Mouse (Mus musculus) spleen, adult 2 months (tissue): ENCODE measurements around the gene Vmn2r3. TPM values are rescaled to one million over a fixed set of nuclear protein-coding genes. Genes with fewer than 3 reads are reported as not detected.

Experiments
- DNase-seq, 2 experiments: peaks; one replicate each; pipeline versions ENCODE4 v3.0.0 to v3.0.0-alpha.2; 2012 to 2021; ENCODE audit warnings: low spot score in 2 of 2, low read depth in 1 of 2
- H3K27ac ChIP-seq: fragments of 200-500 bp; 2 replicates; pipeline ENCODE4 v1.5.1; 2012; ENCODE audit warnings: low read length, inconsistent platforms; ENCODE audit not compliant: insufficient read depth
- H3K27me3 ChIP-seq: fragments of 200-500 bp; 2 replicates; pipeline ENCODE4 v1.6.1; 2012; ENCODE audit warnings: mild to moderate bottlenecking, moderate library complexity, low read length, inconsistent platforms; ENCODE audit not compliant: control insufficient read depth, insufficient read depth
- H3K36me3 ChIP-seq: fragments of 200-500 bp; 2 replicates; pipeline ENCODE4 v1.6.1; 2012; ENCODE audit warnings: mild to moderate bottlenecking, low read length, inconsistent platforms; ENCODE audit not compliant: control insufficient read depth, insufficient read depth
- H3K4me1 ChIP-seq: fragments of 200-500 bp; 2 replicates; pipeline ENCODE4 v1.6.1; 2011; ENCODE audit warnings: inconsistent platforms; ENCODE audit not compliant: control insufficient read depth, insufficient read depth, insufficient read length
- H3K4me3 ChIP-seq: fragments of 200-500 bp; 2 replicates; pipeline ENCODE4 v1.5.1; 2011; ENCODE audit warnings: mild to moderate bottlenecking, inconsistent platforms; ENCODE audit not compliant: insufficient read depth, insufficient read length; ENCODE audit errors: extremely low read depth
- CTCF ChIP-seq: fragments of 200-500 bp; IDR thresholded peaks from 2 replicates; pipeline ENCODE4 v1.5.1; 2011; ENCODE audit warnings: mild to moderate bottlenecking, inconsistent platforms; ENCODE audit not compliant: insufficient read depth, insufficient read length, insufficient replicate concordance; ENCODE audit errors: extremely low read depth
- POLR2A ChIP-seq: fragments of 200-500 bp; IDR thresholded peaks from 2 replicates; pipeline ENCODE4 v1.6.1; 2011; ENCODE audit warnings: low read depth, low read length, inconsistent platforms
- WGBS: fragments of 180-500 bp; shearing (Covaris S2); methylation state at CpG from one replicate; pipeline ENCODE4 v1.1.7; 2018; 5-methylcytosine and 5-hydroxymethylcytosine counted together
- polyA plus RNA-seq: library from polyadenylated mRNA; depleted of rRNA; stranded (reverse); fragments of >200 nt; gene quantifications from 2 replicates; pipeline ENCODE4 v1.2.3, GENCODE M21; 2012; rRNA removed

The Vmn2r3 gene
- polyA plus RNA-seq, 1 experiment: not detected

DNA sequence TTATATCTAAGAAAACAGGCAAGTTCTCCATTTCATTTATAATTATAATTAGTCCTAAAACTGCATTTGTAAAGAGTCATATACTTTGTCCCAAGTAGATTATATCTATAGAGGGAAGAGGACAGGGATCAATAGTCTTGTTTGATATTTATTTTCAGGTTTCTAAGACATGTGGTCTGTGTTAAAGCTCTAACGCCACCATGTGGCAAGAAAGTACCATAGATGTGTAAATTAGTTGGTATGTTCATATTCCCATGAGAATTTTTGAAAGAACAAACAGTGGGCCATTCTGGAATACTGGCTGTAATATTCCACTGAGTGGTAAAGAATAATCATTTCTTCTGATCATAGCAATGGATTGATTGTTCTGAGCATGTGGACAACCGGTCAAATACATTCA is 62.3 kb downstream of the Vmn2r3 start:
- TF ChIP-seq CTCF (no peak), POLR2A (no peak)
- H3K4me1 ChIP-seq: no peaks in the 10 kb centered on the region
- H3K4me3 ChIP-seq: no peak overlapping the region; the same call in 1 of the 2 replicates
- no peak overlapping the region for H3K27ac ChIP-seq
- H3K36me3 ChIP-seq: no peaks in the 10 kb centered on the region
- WGBS: 78% methylated on average over 2 of the region's 2 CpGs
- DNase-seq: no peak
- H3K27me3 ChIP-seq: no peaks in the 10 kb centered on the region

Other genes starting within 250 kb of the Vmn2r3 start
- gene Vmn2r1, start 208.2 kb downstream of the Vmn2r3 start, polyA plus RNA-seq: not detected in 2 replicates
- gene Vmn2r2, start 147.8 kb downstream of the Vmn2r3 start, polyA plus RNA-seq: not detected in 2 replicates
- not detected in 2 replicates for gene Vmn2r4, start 125.7 kb upstream of the Vmn2r3 start, polyA plus RNA-seq
- not detected in 2 replicates for gene Vmn2r5, start 220.1 kb upstream of the Vmn2r3 start, polyA plus RNA-seq